Mouse (Mus musculus) spleen, adult 2 months (tissue): ENCODE measurements around the gene Otp. TPM values are rescaled to one million over a fixed set of nuclear protein-coding genes. Genes with fewer than 3 reads are reported as not detected.

Experiments
- DNase-seq, 2 experiments: peaks; one replicate each; pipeline versions ENCODE4 v3.0.0 to v3.0.0-alpha.2; 2012 to 2021; ENCODE audit warnings: low spot score in 2 of 2, low read depth in 1 of 2
- H3K27ac ChIP-seq: fragments of 200-500 bp; 2 replicates; pipeline ENCODE4 v1.5.1; 2012; ENCODE audit warnings: low read length, inconsistent platforms; ENCODE audit not compliant: insufficient read depth
- H3K27me3 ChIP-seq: fragments of 200-500 bp; 2 replicates; pipeline ENCODE4 v1.6.1; 2012; ENCODE audit warnings: mild to moderate bottlenecking, moderate library complexity, low read length, inconsistent platforms; ENCODE audit not compliant: control insufficient read depth, insufficient read depth
- H3K36me3 ChIP-seq: fragments of 200-500 bp; 2 replicates; pipeline ENCODE4 v1.6.1; 2012; ENCODE audit warnings: mild to moderate bottlenecking, low read length, inconsistent platforms; ENCODE audit not compliant: control insufficient read depth, insufficient read depth
- H3K4me1 ChIP-seq: fragments of 200-500 bp; 2 replicates; pipeline ENCODE4 v1.6.1; 2011; ENCODE audit warnings: inconsistent platforms; ENCODE audit not compliant: control insufficient read depth, insufficient read depth, insufficient read length
- H3K4me3 ChIP-seq: fragments of 200-500 bp; 2 replicates; pipeline ENCODE4 v1.5.1; 2011; ENCODE audit warnings: mild to moderate bottlenecking, inconsistent platforms; ENCODE audit not compliant: insufficient read depth, insufficient read length; ENCODE audit errors: extremely low read depth
- CTCF ChIP-seq: fragments of 200-500 bp; IDR thresholded peaks from 2 replicates; pipeline ENCODE4 v1.5.1; 2011; ENCODE audit warnings: mild to moderate bottlenecking, inconsistent platforms; ENCODE audit not compliant: insufficient read depth, insufficient read length, insufficient replicate concordance; ENCODE audit errors: extremely low read depth
- POLR2A ChIP-seq: fragments of 200-500 bp; IDR thresholded peaks from 2 replicates; pipeline ENCODE4 v1.6.1; 2011; ENCODE audit warnings: low read depth, low read length, inconsistent platforms
- WGBS: fragments of 180-500 bp; shearing (Covaris S2); methylation state at CpG from one replicate; pipeline ENCODE4 v1.1.7; 2018; 5-methylcytosine and 5-hydroxymethylcytosine counted together
- polyA plus RNA-seq: library from polyadenylated mRNA; depleted of rRNA; stranded (reverse); fragments of >200 nt; gene quantifications from 2 replicates; pipeline ENCODE4 v1.2.3, GENCODE M21; 2012; rRNA removed

Otp gene
- not detected in 2 replicates for polyA plus RNA-seq

- TF ChIP-seq CTCF (no peak), POLR2A (no peak)
- no peaks in the 10 kb centered on the region for H3K36me3 ChIP-seq
- no peak within 1 kb of the TSS; the same call in 1 of the 2 replicates for H3K4me3 ChIP-seq
- WGBS, result 7% methylated on average over 30 of the region's 30 CpGs
- peaks cover 42% of the 10 kb centered on the region for H3K27me3 ChIP-seq
- no peaks in the 10 kb centered on the region for H3K4me1 ChIP-seq
- no peak within 1 kb of the TSS for H3K27ac ChIP-seq
- DNase-seq, result no peak
These were observed at the start of gene Otp for GRCm38 (mm10) chr13:94875396-94875880. Otp (plus strand) TSS chr13:94875602.

- no peak overlapping the region for H3K4me3 ChIP-seq
- H3K4me1 ChIP-seq, result no peaks in the 10 kb centered on the region; the same call in 1 of the 2 replicates
- H3K36me3 ChIP-seq, result no peaks in the 10 kb centered on the region
- no peaks in the 10 kb centered on the region for H3K27me3 ChIP-seq
- no peak for DNase-seq
- TF ChIP-seq POLR2A (no peak), CTCF (no peak)
- no peak overlapping the region for H3K27ac ChIP-seq
- WGBS, result 95% methylated on average over 5 of the region's 5 CpGs
These were observed 49.0 kb upstream of the Otp start for GRCm38 (mm10) chr13:94826389-94826788.

- 79% methylated on average over 2 of the region's 2 CpGs for whole genome bisulfite sequencing
- no peaks in the 10 kb centered on the region for H3K27me3 ChIP-seq
- H3K27ac ChIP-seq, result no peak overlapping the region
These were observed 48.4 kb upstream of the Otp start for GRCm38 (mm10) chr13:94826986-94827385.

GRCm38 (mm10) chr13:94827847-94828246 lies 47.6 kb upstream of the Otp start:
- WGBS, result 66% methylated on average over 2 of the region's 2 CpGs
- TF ChIP-seq CTCF (no peak), POLR2A (no peak)
- DNase-seq, result no peak
- peaks cover 3% of the 10 kb centered on the region for H3K36me3 ChIP-seq
- no peaks in the 10 kb centered on the region for H3K27me3 ChIP-seq
- no peak overlapping the region for H3K4me3 ChIP-seq
- no peak overlapping the region for H3K27ac ChIP-seq
- no peaks in the 10 kb centered on the region; the same call in 1 of the 2 replicates for H3K4me1 ChIP-seq

More at GRCm38 (mm10) chr13:94826986-94827385, 48.4 kb upstream of the Otp start:
- Histone ChIP-seq H3K36me3 (no peaks in the 10 kb centered on the region), H3K4me3 (no peak overlapping the region), H3K4me1 (no peaks in the 10 kb centered on the region; the same call in 1 of the 2 replicates)
- no peak for DNase-seq
- TF ChIP-seq CTCF (no peak), POLR2A (no peak)

- Histone ChIP-seq H3K36me3 (peaks cover 14% of the 10 kb centered on the region), H3K27ac (peak overlapping the region; percentile 26; the same call in 1 of the 2 replicates), H3K27me3 (no peaks in the 10 kb centered on the region), H3K4me3 (no peak overlapping the region), H3K4me1 (peaks cover 2% of the 10 kb centered on the region; the same call in 1 of the 2 replicates)
- DNase-seq, result peak in 1 of 2 experiments; percentile 15
- TF ChIP-seq CTCF, result no peak
- no peak for TF ChIP-seq POLR2A
- 42% methylated on average over 5 of the region's 5 CpGs for WGBS
These were observed 37.2 kb upstream of the Otp start for GRCm38 (mm10) chr13:94838047-94838720.

- Histone ChIP-seq H3K36me3 (peaks cover 11% of the 10 kb centered on the region), H3K27me3 (no peaks in the 10 kb centered on the region), H3K4me3 (no peak overlapping the region), H3K27ac (no peak overlapping the region), H3K4me1 (peaks cover 2% of the 10 kb centered on the region; the same call in 1 of the 2 replicates)
- WGBS, result 91% methylated on average over 8 of the region's 8 CpGs
- no peak for TF ChIP-seq POLR2A
- no peak for TF ChIP-seq CTCF
- no peak for DNase-seq
These were observed 36.6 kb upstream of the Otp start for GRCm38 (mm10) chr13:94838756-94839337.

GRCm38 (mm10) chr13:94843236-94843635 lies 32.2 kb upstream of the Otp start:
- no peak for DNase-seq
- WGBS, result 92% methylated on average over 5 of the region's 5 CpGs
- H3K4me1 ChIP-seq, result peaks cover 2% of the 10 kb centered on the region; the same call in 1 of the 2 replicates
- TF ChIP-seq POLR2A (no peak), CTCF (no peak)
- no peaks in the 10 kb centered on the region for H3K27me3 ChIP-seq
- no peak overlapping the region for H3K4me3 ChIP-seq
- H3K36me3 ChIP-seq, result peaks cover 9% of the 10 kb centered on the region
- H3K27ac ChIP-seq, result no peak overlapping the region
